Mouse (Mus musculus): ENCODE measurements around the gene Elavl2.

Gene Elavl2

DNA sequence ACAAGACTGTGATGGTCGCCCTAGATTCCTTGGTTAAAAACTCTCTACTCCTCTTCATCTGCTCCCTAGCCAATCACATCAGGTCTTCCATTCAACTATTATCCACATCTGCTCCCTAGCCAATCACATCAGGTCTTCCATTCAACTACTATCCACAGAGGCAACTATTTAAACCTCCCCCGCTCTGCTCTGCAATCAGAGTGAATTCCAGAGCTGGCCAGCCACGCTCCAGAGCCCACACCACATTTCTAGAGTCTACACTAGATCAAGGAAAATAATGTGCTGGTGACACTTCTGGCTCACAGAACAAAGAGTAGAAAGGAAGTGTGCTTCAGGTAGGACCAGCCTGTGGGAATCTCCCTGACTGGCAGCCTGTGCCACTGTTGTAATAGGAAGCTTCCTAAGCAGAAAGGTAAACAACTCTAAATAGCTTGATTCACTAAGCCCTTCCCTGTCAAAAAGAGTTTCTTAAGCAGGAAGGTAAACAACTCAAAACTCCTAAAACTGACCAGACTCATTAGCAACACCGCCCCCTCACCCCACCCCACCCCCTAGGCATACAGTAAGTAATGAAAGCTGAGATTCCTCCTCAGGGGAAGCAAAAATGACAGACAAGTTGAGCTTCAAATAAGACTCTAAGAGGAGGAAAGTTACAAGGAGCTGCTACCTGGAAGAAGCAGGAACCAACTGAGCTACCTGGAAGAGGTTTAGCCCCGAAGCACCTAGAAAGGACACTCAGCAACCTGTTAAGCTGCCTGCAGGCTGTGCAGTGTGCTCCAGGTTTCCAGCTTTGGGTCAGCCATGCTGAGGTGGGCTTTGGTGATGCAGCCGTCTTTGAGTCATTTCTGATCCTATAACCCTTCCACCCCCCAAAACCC, 191.9 kb downstream of the Elavl2 start:
- no peak for DNase-seq
